Mouse (Mus musculus) E14TG2a.4 (cell line): ENCODE measurements around the gene B4galnt2.

ENCODE experiments used
- CTCF ChIP-seq: conservative IDR thresholded peaks from 2 replicates; pipeline ENCODE4 v1.5.1; 2014; ENCODE audit warnings: low read length
- POU5F1 ChIP-seq: IDR thresholded peaks from 2 replicates; pipeline ENCODE4 v1.6.1; 2014; ENCODE audit warnings: low read length, borderline replicate concordance

DNA sequence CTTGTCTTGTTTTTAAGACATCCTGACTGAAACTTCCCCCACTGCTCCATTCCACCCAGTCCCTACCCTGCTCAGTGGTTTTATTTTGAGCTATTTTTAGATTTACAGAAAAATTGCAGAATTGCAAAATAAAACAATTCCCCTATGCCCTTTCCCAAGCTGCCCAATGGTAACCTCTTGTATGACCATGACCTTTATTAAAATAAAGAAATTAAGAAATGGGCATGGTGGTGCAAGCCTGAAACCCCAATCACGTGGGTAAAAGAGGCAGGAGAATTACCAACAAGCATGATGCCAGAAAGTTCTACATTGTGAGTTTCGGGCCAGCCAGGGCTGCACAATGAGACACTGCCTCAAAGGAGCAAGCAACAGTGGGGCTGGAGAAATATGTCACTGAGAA lies 63.8 kb downstream of the B4galnt2 start:
- TF ChIP-seq CTCF, result no peak
- TF ChIP-seq POU5F1, result no peak
